Mouse (Mus musculus): ENCODE results near the gene Asb8. TPM values are rescaled to one million over a fixed set of nuclear protein-coding genes. Genes with fewer than 3 reads are reported as not detected.

Gene Asb8
- total RNA-seq, 2 experiments from 2014 or later: 40.8 to 40.9 TPM

GRCm38 (mm10) chr15:98088889-98089288 lies 76.5 kb downstream of the Asb8 start:
- no peak for DNase-seq (ENCODE audit: low spot score in 2 of 2)

Other genes with a start within 250 kb of the Asb8 start
- 10 to 100 TPM; 20.1 to 22.2 TPM for gene Tmem106c, start 201.4 kb downstream of the Asb8 start, total RNA-seq (2021)
- 1 to 10 TPM; 1.0 to 2.6 TPM for gene Col2a1, start 160.9 kb downstream of the Asb8 start, total RNA-seq (2021)
- gene Pfkm, start 73.0 kb downstream of the Asb8 start, total RNA-seq (2021): 100 to 1,000 TPM; 237 to 251 TPM
- gene Senp1, start 71.9 kb downstream of the Asb8 start, total RNA-seq (2021): 10 to 100 TPM; 14.2 to 17.5 TPM
- 10 to 100 TPM; 31.3 to 32.1 TPM for gene Ccdc184, start 1.5 kb upstream of the Asb8 start, total RNA-seq (2021)
- gene Olfr288, start 29.9 kb upstream of the Asb8 start, total RNA-seq (2021): not detected
- gene Gm44579, start 55.4 kb upstream of the Asb8 start, total RNA-seq (2021): under 1 TPM in 1 of 2 experiments, not detected in 1; 0.18 TPM
- under 1 TPM; 0.69 to 0.71 TPM for gene Olfr287, start 55.4 kb upstream of the Asb8 start, total RNA-seq (2021)
- gene Olfr286, start 68.8 kb upstream of the Asb8 start, total RNA-seq (2021): not detected
- gene H1fnt, start 91.7 kb upstream of the Asb8 start, total RNA-seq (2021): not detected
- gene Zfp641, start 130.5 kb upstream of the Asb8 start, total RNA-seq (2021): 1 to 10 TPM; 8.2 to 8.5 TPM
- gene Olfr285, start 151.7 kb upstream of the Asb8 start, total RNA-seq (2021): not detected
- not detected for gene Olfr284, start 175.4 kb upstream of the Asb8 start, total RNA-seq (2021)
- not detected for gene Olfr283, start 215.3 kb upstream of the Asb8 start, total RNA-seq (2021)

All from layer of hippocampus, postnatal 10 days (tissue).